Mouse (Mus musculus) liver, embryonic 13.5 days (tissue): Measurements from ENCODE around the gene Itga2. TPM values are rescaled to one million over a fixed set of nuclear protein-coding genes. Genes with fewer than 3 reads are reported as not detected.

ENCODE experiments used
- ATAC-seq: fragments of 200-750 bp; cut with Nextera tagmentation; 2 replicates; pipeline ENCODE4 v1.8.0; 2017; ENCODE audit warnings: low read depth, mild to moderate bottlenecking, moderate number of reproducible peaks, moderate library complexity
- DNase-seq: peaks from one replicate; pipeline ENCODE4 v3.0.0; 2022
- H3K27ac ChIP-seq: fragments of 300-500 bp; sonication (generic); 2 replicates; pipeline ENCODE4 v1.5.1; 2015; ENCODE audit warnings: moderate library complexity, mild to moderate bottlenecking, inconsistent platforms
- H3K27me3 ChIP-seq: fragments of 300-500 bp; sonication (generic); 2 replicates; pipeline ENCODE4 v1.6.1; 2015; ENCODE audit warnings: mild to moderate bottlenecking, inconsistent platforms
- H3K36me3 ChIP-seq: fragments of 300-500 bp; sonication (generic); 2 replicates; pipeline ENCODE4 v1.6.1; 2015; ENCODE audit warnings: mild to moderate bottlenecking, inconsistent platforms
- H3K4me1 ChIP-seq: fragments of 300-500 bp; sonication (generic); replicated peaks from 2 replicates; pipeline ENCODE4 v1.6.1; 2015; ENCODE audit warnings: inconsistent platforms
- H3K4me2 ChIP-seq: fragments of 300-500 bp; sonication (generic); 2 replicates; pipeline ENCODE4 v1.6.1; 2015; ENCODE audit warnings: inconsistent platforms, mild to moderate bottlenecking, moderate library complexity
- H3K4me3 ChIP-seq: fragments of 300-500 bp; sonication (generic); replicated peaks from 2 replicates; pipeline ENCODE4 v1.5.1; 2015; ENCODE audit warnings: mild to moderate bottlenecking, inconsistent platforms
- H3K9ac ChIP-seq: fragments of 300-500 bp; sonication (generic); 2 replicates; pipeline ENCODE4 v1.6.1; 2015; ENCODE audit warnings: mild to moderate bottlenecking, inconsistent platforms
- H3K9me3 ChIP-seq: fragments of 300-500 bp; sonication (generic); replicated peaks from 2 replicates; pipeline ENCODE4 v1.6.1; 2016; ENCODE audit warnings: inconsistent platforms
- WGBS: fragments of 180-500 bp; shearing (Covaris S2); methylation state at CpG from one replicate; pipeline ENCODE4 v1.1.7; 2015; ENCODE audit not compliant: insufficient replicate concordance; 5-methylcytosine and 5-hydroxymethylcytosine counted together
- polyA plus RNA-seq: library from polyadenylated mRNA; unstranded; fragments of >200 nt; fragmentation: Nextera tagmentation; extraction: Ambion mirVana; gene quantifications from 2 replicates; pipeline ENCODE4 v1.2.1, GENCODE M21; 2015

Gene Itga2
- polyA plus RNA-seq, 1 experiment from 2014 or later = 0.76 TPM

GRCm38 (mm10) chr13:114817751-114818360 is 114.0 kb downstream of the Itga2 start, which contains the start of gene Mocs2:
TSS of gene Mocs2 (plus strand) at chr13:114818236.
- Histone ChIP-seq H3K9ac (peak within 1 kb of the TSS; percentile 76), H3K4me3 (peak within 1 kb of the TSS; percentile 72), H3K9me3 (no peaks in the 10 kb centered on the region), H3K27ac (peak within 1 kb of the TSS; percentile 43), H3K4me1 (peaks cover 15% of the 10 kb centered on the region), H3K27me3 (no peaks in the 10 kb centered on the region), H3K36me3 (peaks cover 6% of the 10 kb centered on the region; the same call in 1 of the 2 replicates), H3K4me2 (peak within 1 kb of the TSS; percentile 91)
- WGBS = under 1% methylated on average over 39 of the region's 39 CpGs
- peak; percentile 100 for ATAC-seq
- peak; percentile 93 for DNase-seq

DNA sequence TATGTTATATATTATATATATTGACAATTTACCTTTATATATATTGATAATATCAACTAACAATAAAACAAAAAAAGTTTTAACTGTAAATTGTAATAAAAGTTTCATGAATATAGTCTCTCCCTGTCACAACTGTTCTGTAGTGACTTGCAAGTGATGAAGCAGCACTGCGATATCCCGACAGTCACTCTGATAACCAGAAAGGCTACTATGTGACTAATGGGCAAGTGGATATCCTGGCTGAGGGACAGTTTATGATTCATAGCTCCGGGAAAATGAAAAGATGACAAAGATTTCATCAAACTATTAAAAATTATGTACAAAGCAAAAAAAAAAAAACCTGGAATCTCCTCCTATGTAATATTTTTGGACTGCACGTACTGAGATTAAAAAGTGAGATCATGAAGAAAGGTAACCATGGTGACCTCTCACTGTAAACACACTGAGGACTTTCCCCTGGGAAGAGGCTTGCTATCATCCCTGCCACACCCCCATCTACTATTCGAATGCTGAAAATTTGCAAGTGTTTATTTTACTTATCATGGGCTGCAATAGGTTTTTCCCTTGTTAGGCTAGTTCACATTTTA is 122.2 kb downstream of the Itga2 start:
- 61% methylated on average over 5 of the region's 5 CpGs for WGBS
- Histone ChIP-seq H3K36me3 (no peaks in the 10 kb centered on the region), H3K4me1 (no peaks in the 10 kb centered on the region), H3K9ac (no peak overlapping the region), H3K27me3 (no peaks in the 10 kb centered on the region), H3K4me3 (no peak overlapping the region), H3K4me2 (no peak overlapping the region), H3K9me3 (no peaks in the 10 kb centered on the region), H3K27ac (no peak overlapping the region)
- no peak for ATAC-seq
- DNase-seq = no peak

GRCm38 (mm10) chr13:114802971-114803370 is 128.9 kb downstream of the Itga2 start:
- Histone ChIP-seq H3K9ac (no peak overlapping the region), H3K27ac (no peak overlapping the region), H3K36me3 (no peaks in the 10 kb centered on the region), H3K27me3 (no peaks in the 10 kb centered on the region), H3K4me2 (no peak overlapping the region), H3K9me3 (no peaks in the 10 kb centered on the region), H3K4me1 (no peaks in the 10 kb centered on the region), H3K4me3 (no peak overlapping the region)
- no peak for ATAC-seq
- DNase-seq = no peak
- WGBS = 60% methylated on average over 2 of the region's 2 CpGs

- DNase-seq = no peak
- WGBS = 61% methylated on average over 3 of the region's 3 CpGs
- Histone ChIP-seq H3K9me3 (no peaks in the 10 kb centered on the region), H3K4me3 (no peak overlapping the region), H3K27ac (no peak overlapping the region), H3K9ac (no peak overlapping the region), H3K36me3 (no peaks in the 10 kb centered on the region), H3K4me1 (no peaks in the 10 kb centered on the region), H3K27me3 (no peaks in the 10 kb centered on the region), H3K4me2 (no peak overlapping the region)
- ATAC-seq = no peak
Observed at GRCm38 (mm10) chr13:114801857-114802256, 130.0 kb downstream of the Itga2 start.

GRCm38 (mm10) chr13:114793250-114794030 is 138.5 kb downstream of the Itga2 start:
- no peak for DNase-seq
- no peaks in the 10 kb centered on the region for H3K9me3 ChIP-seq

DNA sequence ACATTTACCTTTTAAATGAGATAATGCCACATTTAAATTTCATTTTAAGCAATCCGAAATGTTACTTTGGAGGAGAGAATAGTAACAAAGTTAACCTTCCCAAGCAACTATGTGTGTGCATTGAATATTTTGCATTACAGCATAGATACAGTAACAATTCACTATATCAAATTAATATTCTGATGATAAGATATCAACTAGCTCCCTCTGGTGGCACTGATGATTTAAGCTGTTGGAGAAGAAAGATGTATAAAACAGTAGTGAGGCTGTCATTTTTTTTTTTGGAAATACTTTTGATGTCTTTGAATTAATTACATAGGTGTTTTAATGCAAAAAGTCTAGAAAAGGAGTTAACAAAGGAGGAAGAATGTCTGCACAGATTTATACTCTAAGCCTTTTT is 140.4 kb downstream of the Itga2 start:
- H3K9me3 ChIP-seq = no peaks in the 10 kb centered on the region
- no peak overlapping the region for H3K9ac ChIP-seq
- H3K4me1 ChIP-seq = no peaks in the 10 kb centered on the region
- H3K27me3 ChIP-seq = no peaks in the 10 kb centered on the region
- ATAC-seq = no peak
- H3K4me2 ChIP-seq = no peak overlapping the region
- no peak overlapping the region for H3K4me3 ChIP-seq
- WGBS = 44% methylated on average over 1 of the region's 1 CpGs
- DNase-seq = no peak
- no peak overlapping the region for H3K27ac ChIP-seq
- no peaks in the 10 kb centered on the region for H3K36me3 ChIP-seq

More at GRCm38 (mm10) chr13:114793250-114794030, 138.5 kb downstream of the Itga2 start:
- ATAC-seq = no peak
- Histone ChIP-seq H3K4me3 (no peak overlapping the region), H3K9ac (no peak overlapping the region), H3K4me2 (no peak overlapping the region), H3K27ac (no peak overlapping the region), H3K27me3 (no peaks in the 10 kb centered on the region), H3K4me1 (no peaks in the 10 kb centered on the region), H3K36me3 (no peaks in the 10 kb centered on the region)
- 37% methylated on average over 6 of the region's 6 CpGs for WGBS

Other genes with a start within 250 kb of the Itga2 start
- 56.2 and 58.0 TPM in 2 replicates for gene Mocs2, start 113.9 kb downstream of the Itga2 start, polyA plus RNA-seq
- gene Pelo, start 158.1 kb upstream of the Itga2 start, polyA plus RNA-seq = 4.3 and 5.1 TPM in 2 replicates
- gene Gm49395, start 169.8 kb upstream of the Itga2 start, polyA plus RNA-seq = 2.9 and 3.4 TPM in 2 replicates
- gene Itga1, start 169.9 kb upstream of the Itga2 start, polyA plus RNA-seq = 2.6 and 3.1 TPM in 2 replicates